Mouse (Mus musculus) heart, embryonic 11.5 days (tissue): Measurements from ENCODE around the gene Taco1. TPM values are rescaled to one million over a fixed set of nuclear protein-coding genes. Genes with fewer than 3 reads are reported as not detected.
"Not testable (repeated sequence)": the region's sequence is repeated elsewhere in the genome, so short reads cannot be mapped to it uniquely, and the experiment has no call there.

ENCODE experiments used
- ATAC-seq: fragments of 200-750 bp; cut with Nextera tagmentation; replicated peaks from 2 replicates; pipeline ENCODE4 v1.8.0; 2017; ENCODE audit warnings: moderate library complexity; ENCODE audit not compliant: insufficient number of reproducible peaks, low FRiP score, low TSS enrichment
- H3K27ac ChIP-seq: fragments of 300-500 bp; sonication (generic); 2 replicates; pipeline ENCODE4 v1.5.1; 2014; ENCODE audit warnings: mild to moderate bottlenecking, low read depth, low read length
- H3K27me3 ChIP-seq: fragments of 300-500 bp; sonication (generic); 2 replicates; pipeline ENCODE4 v1.6.1; 2014; ENCODE audit warnings: mild to moderate bottlenecking, low read length, mixed read lengths; ENCODE audit not compliant: control insufficient read depth, insufficient read depth
- H3K36me3 ChIP-seq: fragments of 300-500 bp; sonication (generic); 2 replicates; pipeline ENCODE4 v1.6.1; 2014; ENCODE audit warnings: mild to moderate bottlenecking, low read length, moderate library complexity, mixed read lengths; ENCODE audit not compliant: control insufficient read depth, insufficient read depth
- H3K4me1 ChIP-seq: fragments of 300-500 bp; sonication (generic); 2 replicates; pipeline ENCODE4 v1.6.1; 2014; ENCODE audit warnings: low read length; ENCODE audit not compliant: control insufficient read depth, insufficient read depth
- H3K4me2 ChIP-seq: fragments of 300-500 bp; sonication (generic); 2 replicates; pipeline ENCODE4 v1.6.1; 2014; ENCODE audit warnings: mild to moderate bottlenecking, moderate library complexity
- H3K4me3 ChIP-seq: fragments of 300-500 bp; sonication (generic); 2 replicates; pipeline ENCODE4 v1.5.1; 2014; ENCODE audit warnings: low read depth, low read length
- H3K9ac ChIP-seq: fragments of 300-500 bp; sonication (generic); 2 replicates; pipeline ENCODE4 v1.6.1; 2014; ENCODE audit warnings: mild to moderate bottlenecking, low read depth, low read length, moderate library complexity
- H3K9me3 ChIP-seq: fragments of 300-500 bp; sonication (generic); replicated peaks from 2 replicates; pipeline ENCODE4 v1.6.1; 2016; ENCODE audit warnings: low read length; ENCODE audit not compliant: control insufficient read depth
- WGBS: fragments of 180-500 bp; shearing (Covaris S2); extraction: QIAGEN DNeasy Blood & Tissue Kit; methylation state at CpG from one replicate; pipeline ENCODE4 v1.1.7; 2014; ENCODE audit not compliant: insufficient replicate concordance; 5-methylcytosine and 5-hydroxymethylcytosine counted together
- polyA plus RNA-seq: library from polyadenylated mRNA; unstranded; fragments of >200 nt; fragmentation: Nextera tagmentation; extraction: Ambion mirVana; gene quantifications from 2 replicates; pipeline ENCODE4 v1.2.1, GENCODE M21; 2014

Gene Taco1
- 9.7 and 11.0 TPM in 2 replicates for polyA plus RNA-seq

DNA sequence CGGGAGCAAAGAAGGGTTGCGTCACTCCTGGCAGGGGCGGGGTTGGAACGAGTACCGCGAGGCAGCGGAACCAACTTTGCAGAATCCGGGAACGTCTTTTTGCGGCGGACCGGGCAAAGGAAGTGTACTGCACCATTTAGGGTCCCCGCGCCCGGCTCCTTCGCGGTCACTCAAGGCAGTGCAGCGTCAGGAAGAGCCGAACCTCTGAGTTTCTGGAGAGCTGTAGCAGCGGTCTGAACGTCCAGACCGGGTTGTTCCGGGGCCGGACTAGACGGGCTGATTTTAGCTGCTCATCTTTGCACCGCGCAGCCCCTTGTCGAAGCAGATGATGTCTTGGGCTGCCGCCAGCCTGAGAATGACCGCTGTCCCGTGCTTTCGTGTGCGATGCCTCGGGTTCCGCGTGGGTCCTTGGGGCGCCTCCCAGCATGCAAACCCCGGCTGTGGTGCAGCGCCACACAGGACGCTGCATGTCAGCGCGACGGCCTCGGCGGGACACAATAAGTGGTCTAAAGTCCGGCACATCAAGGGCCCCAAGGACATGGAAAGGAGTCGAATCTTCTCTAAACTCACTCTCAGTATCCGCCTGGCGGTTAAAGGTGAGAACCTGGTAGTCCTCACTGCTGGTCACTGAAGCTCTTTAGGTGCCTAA is at the start of gene Taco1:
Taco1 (plus strand) TSS at position 139 of the 649 bp plus-strand sequence.
- Histone ChIP-seq H3K4me3 (peak within 1 kb of the TSS; percentile 71), H3K4me1 (no peaks in the 10 kb centered on the region), H3K9me3 (no peaks in the 10 kb centered on the region), H3K27ac (peak within 1 kb of the TSS; percentile 78), H3K4me2 (peak within 1 kb of the TSS; percentile 89), H3K9ac (peak within 1 kb of the TSS; percentile 81), H3K36me3 (no peaks in the 10 kb centered on the region), H3K27me3 (no peaks in the 10 kb centered on the region)
- peak; percentile 90 for ATAC-seq
- under 1% methylated on average over 49 of the region's 49 CpGs for WGBS

DNA sequence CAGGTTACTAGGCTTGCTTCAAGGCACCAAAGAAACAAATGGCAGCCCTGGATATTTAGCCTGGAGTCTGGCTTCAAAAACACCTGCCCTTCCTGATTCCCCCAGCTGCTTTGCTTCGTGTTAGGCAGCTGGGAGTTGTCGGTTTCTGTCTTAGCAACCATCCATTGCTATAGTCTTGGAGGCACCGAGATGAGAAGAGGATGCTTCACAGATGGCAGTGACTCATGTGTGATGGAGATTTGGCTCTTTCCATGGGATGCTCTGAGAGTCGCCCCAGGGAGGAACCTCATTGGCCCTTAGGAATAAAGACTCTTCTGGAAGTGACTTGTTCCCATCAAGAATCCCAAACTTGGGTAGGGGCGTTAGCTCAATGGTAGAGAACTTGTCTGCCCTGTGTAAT is 49.4 kb upstream of the Taco1 start:
- Histone ChIP-seq H3K27me3 (peaks cover 25% of the 10 kb centered on the region), H3K4me1 (peaks cover 14% of the 10 kb centered on the region), H3K9ac (no peak overlapping the region), H3K4me2 (no peak overlapping the region), H3K9me3 (no peaks in the 10 kb centered on the region), H3K27ac (no peak overlapping the region), H3K4me3 (no peak overlapping the region), H3K36me3 (no peaks in the 10 kb centered on the region)
- no peak for ATAC-seq
- 78% methylated on average over 5 of the region's 5 CpGs for WGBS

DNA sequence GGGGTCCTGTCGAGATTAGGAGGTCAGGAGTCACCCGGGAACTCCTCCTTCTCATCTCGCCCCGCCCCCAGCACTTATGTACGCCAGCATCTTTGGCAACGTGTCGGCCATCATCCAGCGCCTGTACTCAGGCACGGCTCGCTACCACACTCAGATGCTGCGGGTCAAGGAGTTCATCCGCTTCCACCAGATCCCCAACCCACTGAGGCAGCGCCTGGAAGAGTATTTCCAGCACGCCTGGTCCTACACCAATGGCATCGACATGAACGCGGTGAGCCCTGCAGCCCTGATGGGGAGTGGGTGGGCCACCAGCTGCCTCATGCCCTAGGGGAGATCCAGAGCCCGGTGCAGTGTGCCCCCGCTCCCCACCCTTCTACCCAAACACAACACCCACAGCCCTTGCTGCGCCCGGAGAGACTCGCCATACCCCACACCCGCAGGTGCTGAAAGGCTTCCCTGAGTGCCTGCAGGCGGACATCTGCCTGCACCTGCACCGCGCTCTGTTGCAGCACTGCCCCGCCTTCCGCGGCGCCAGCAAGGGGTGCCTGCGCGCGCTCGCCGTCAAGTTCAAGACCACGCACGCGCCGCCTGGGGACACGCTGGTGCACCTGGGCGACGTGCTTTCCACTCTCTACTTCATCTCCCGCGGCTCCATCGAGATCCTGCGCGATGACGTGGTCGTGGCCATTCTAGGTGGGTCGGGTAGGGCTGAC is 45.7 kb upstream of the Taco1 start:
- H3K4me3 ChIP-seq, result peak overlapping the region; percentile 38
- H3K4me1 ChIP-seq, result peaks cover 11% of the 10 kb centered on the region
- peaks cover 20% of the 10 kb centered on the region for H3K27me3 ChIP-seq
- no peaks in the 10 kb centered on the region for H3K9me3 ChIP-seq
- no peaks in the 10 kb centered on the region for H3K36me3 ChIP-seq
- 1% methylated on average over 50 of the region's 50 CpGs for WGBS
- ATAC-seq, result no peak; the same call in 1 of the 2 replicates
- H3K9ac ChIP-seq, result 0 out of 2 replicates have a peak overlapping the region, but pooled peaks have one; percentile 34
- no peak overlapping the region for H3K27ac ChIP-seq
- peak overlapping the region; percentile 76 for H3K4me2 ChIP-seq

DNA sequence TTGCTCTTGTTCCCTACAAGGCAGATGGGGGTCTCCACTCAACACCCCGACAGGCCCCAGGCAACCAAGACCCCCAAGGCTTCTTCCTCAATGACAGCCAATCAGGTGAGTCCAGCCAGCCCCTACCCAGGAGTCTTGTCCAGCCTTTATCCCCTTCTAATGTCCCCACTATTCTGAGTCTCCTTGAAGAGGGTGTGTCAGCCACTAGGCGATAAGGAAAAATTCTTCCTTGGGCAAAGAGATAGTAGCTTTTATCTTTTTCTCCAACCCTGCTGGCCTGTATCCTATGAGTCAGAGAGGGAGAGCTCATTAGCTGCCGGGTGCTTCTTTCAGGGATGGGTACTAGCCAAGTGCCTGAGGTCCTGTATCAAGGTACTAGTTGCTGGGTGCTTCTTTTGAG is 40.1 kb upstream of the Taco1 start:
- H3K27ac ChIP-seq, result no peak overlapping the region
- H3K4me3 ChIP-seq, result no peak overlapping the region
- 50% methylated on average over 3 of the region's 3 CpGs for WGBS
- peaks cover 5% of the 10 kb centered on the region for H3K27me3 ChIP-seq
- H3K4me2 ChIP-seq, result no peak overlapping the region
- no peaks in the 10 kb centered on the region for H3K9me3 ChIP-seq
- no peaks in the 10 kb centered on the region for H3K36me3 ChIP-seq
- H3K4me1 ChIP-seq, result no peaks in the 10 kb centered on the region
- ATAC-seq, result no peak
- no peak overlapping the region for H3K9ac ChIP-seq

DNA sequence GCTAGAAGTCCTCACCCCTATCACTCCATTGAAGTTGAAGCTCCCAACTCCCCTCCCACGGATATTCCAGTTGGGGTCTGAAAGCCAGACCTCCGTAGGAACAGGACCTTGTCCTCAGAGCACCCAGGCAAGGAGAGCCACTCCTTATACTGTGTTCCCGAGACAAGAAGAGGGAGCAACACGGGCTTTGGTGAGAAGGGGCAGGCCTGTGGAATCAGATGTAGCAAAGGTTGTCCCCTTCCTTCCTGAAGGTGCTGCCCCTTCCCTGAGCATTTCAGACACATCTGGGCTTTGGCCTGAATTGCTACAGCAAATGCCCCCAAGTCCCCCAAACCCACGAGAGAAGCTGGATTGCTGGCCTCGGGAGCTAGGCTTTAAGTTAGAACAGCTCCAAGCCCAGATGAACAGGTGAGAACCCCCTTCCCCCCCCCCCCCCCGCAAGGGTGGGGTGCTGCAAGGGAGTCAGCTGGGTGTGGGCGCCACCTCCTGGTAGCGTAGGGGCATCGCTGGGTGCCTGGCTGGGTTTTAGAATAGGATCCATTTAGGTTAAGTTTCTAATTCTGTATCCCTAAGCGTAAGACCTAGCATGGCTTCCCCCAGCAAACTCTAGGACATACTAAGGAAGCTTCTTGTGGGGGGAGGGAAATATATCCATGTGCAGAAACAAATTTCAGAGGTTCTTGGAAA is 39.3 kb upstream of the Taco1 start:
- no peaks in the 10 kb centered on the region for H3K4me1 ChIP-seq
- no peak for ATAC-seq
- no peaks in the 10 kb centered on the region for H3K9me3 ChIP-seq
- H3K36me3 ChIP-seq, result no peaks in the 10 kb centered on the region
- H3K4me3 ChIP-seq, result no peak overlapping the region
- no peak overlapping the region for H3K27ac ChIP-seq
- whole genome bisulfite sequencing, result 32% methylated on average over 10 of the region's 11 CpGs
- H3K9ac ChIP-seq, result no peak overlapping the region
- H3K4me2 ChIP-seq, result no peak overlapping the region
- H3K27me3 ChIP-seq, result no peaks in the 10 kb centered on the region

DNA sequence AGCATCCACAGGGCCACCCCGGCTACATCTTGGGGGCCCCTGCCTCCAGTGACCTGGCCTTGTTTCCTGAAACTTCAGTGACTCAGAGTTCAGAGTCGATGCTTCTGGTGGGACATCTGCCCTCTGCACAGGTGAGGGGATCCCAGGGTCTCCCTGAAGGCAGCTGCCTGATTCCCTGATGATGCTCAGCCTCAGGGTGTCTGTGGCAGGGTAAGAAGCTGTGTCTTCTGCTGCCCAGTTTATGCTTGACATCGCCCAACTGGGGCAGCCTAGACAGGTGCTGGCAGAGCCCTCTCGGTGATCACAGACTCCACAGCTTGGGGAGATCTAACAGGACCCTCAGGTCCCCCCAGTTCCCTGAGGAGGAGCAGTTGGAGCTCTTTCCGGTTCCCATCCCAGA is 38.3 kb upstream of the Taco1 start:
- ATAC-seq, result no peak
- WGBS, result 84% methylated on average over 5 of the region's 5 CpGs
- no peaks in the 10 kb centered on the region for H3K9me3 ChIP-seq

DNA sequence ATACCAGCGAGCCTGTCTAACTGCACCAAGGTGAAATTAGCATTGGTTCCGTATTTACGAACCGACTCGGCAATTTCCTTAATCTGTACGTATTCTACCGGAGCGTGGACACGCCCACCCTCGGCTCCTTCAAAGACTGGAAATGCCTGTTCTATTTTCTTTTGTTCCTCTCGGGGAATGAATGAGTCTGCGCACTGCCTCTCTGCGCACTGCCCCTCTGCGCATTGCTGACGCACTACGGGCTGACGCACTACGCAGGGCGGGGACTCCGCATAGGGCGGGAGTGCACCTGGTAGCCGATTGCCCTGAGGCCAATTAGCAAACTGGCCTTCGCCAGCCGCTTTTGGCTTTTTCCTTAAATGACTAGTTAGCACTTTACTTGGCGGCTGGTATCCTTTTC is 33.8 kb upstream of the Taco1 start:
- not testable (repeated sequence) for H3K4me2 ChIP-seq, H3K27ac ChIP-seq

More for the DNA sequence above, 38.3 kb upstream of the Taco1 start:
- H3K36me3 ChIP-seq, result no peaks in the 10 kb centered on the region
- H3K27me3 ChIP-seq, result no peaks in the 10 kb centered on the region
- no peak overlapping the region for H3K9ac ChIP-seq
- H3K4me2 ChIP-seq, result no peak overlapping the region
- H3K4me3 ChIP-seq, result no peak overlapping the region
- H3K27ac ChIP-seq, result no peak overlapping the region
- no peaks in the 10 kb centered on the region for H3K4me1 ChIP-seq

DNA sequence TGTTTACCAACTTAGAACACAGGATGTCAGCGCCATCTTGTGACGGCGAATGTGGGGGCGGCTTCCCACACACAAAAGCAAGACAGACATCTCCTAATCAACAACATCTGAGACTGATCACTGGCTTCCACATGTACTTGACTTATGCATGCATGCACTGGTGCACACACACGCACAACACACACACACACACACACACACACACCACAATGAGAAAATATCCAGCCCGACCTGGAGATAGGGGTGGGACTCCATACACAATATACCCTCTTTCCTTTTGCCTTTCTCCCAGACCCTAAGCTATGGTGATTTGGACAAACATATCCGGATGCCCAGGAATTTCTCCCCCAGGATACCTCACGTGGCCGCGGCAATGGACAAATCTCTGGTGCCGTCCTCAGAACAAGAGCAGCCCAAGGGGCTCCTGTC is 32.4 kb upstream of the Taco1 start:
- Histone ChIP-seq H3K4me3 (peak overlapping the region; percentile 25; the same call in 1 of the 2 replicates), H3K9ac (peak overlapping the region; percentile 47; the same call in 1 of the 2 replicates), H3K27me3 (no peaks in the 10 kb centered on the region), H3K27ac (peak overlapping the region; percentile 18), H3K36me3 (no peaks in the 10 kb centered on the region), H3K4me2 (peak overlapping the region; percentile 50), H3K4me1 (peaks cover 9% of the 10 kb centered on the region), H3K9me3 (no peaks in the 10 kb centered on the region)
- 38% methylated on average over 11 of the region's 11 CpGs for WGBS
- ATAC-seq, result no peak

More for the DNA sequence above, 33.8 kb upstream of the Taco1 start:
- not testable (repeated sequence) for H3K4me1 ChIP-seq, H3K9ac ChIP-seq, H3K9me3 ChIP-seq, ATAC-seq, H3K36me3 ChIP-seq, H3K27me3 ChIP-seq
- H3K4me3 ChIP-seq, result peak overlapping the region; percentile 34
- WGBS, result 59% methylated on average over 1 of the region's 25 CpGs
